Mouse (Mus musculus) heart, adult 9 months (tissue): ENCODE results near the gene Ptov1.

ENCODE experiments used
- DNase-seq, 2 experiments: peaks; one replicate each; pipeline ENCODE4 v3.0.0; 2022; ENCODE audit warnings: low spot score in 2 of 2

Ptov1 gene

GRCm38 (mm10) chr7:44814952-44815553 lies 54.5 kb downstream of the Ptov1 start:
- peak in 1 of 2 experiments; percentile 13 for DNase-seq

GRCm38 (mm10) chr7:44814423-44814822 lies 55.2 kb downstream of the Ptov1 start:
- DNase-seq = no peak

GRCm38 (mm10) chr7:44813985-44814384 lies 55.6 kb downstream of the Ptov1 start:
- DNase-seq = no peak
